Mouse (Mus musculus) heart, adult 8-10 months (tissue): Measurements from ENCODE around the gene Alg9. TPM values are rescaled to one million over a fixed set of nuclear protein-coding genes. Genes with fewer than 3 reads are reported as not detected.
"Not testable (repeated sequence)": the region's sequence is repeated elsewhere in the genome, so short reads cannot be mapped to it uniquely, and the experiment has no call there.

Source experiments
- DNase-seq: peaks from one replicate; pipeline ENCODE4 v3.0.0; 2022; ENCODE audit warnings: low spot score
- total RNA-seq, 4 experiments: library from RNA; stranded (reverse); gene quantifications; 2 replicates each; pipeline ENCODE4 v1.2.4; 2022

Gene Alg9
- total RNA-seq, 4 experiments from 2014 or later = 8.2 to 12.5 (median 11.4) TPM

GRCm38 (mm10) chr9:50816512-50816911 is 41.7 kb downstream of the Alg9 start:
- no peak for DNase-seq

GRCm38 (mm10) chr9:50818050-50818449 is 43.2 kb downstream of the Alg9 start:
- no peak for DNase-seq

DNA sequence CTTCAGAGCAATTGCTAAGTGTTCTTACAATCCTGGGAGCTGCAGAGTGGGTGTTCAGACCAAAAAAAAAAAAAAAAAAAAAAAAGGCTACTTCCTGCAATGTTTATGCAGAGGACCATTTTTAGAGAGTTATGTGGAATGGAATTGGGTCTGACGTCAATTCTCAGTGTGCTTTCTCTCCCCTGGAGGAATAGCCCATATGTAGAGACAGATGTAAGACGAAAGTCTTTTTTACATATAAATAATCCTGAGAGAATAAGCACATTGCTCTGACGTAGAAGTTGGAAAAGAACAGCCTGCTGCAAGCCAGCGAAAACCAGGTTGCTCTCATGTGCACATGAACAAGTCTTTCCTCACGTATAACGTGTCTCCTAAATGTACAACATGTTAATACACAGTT is 44.9 kb downstream of the Alg9 start:
- DNase-seq = no peak

DNA sequence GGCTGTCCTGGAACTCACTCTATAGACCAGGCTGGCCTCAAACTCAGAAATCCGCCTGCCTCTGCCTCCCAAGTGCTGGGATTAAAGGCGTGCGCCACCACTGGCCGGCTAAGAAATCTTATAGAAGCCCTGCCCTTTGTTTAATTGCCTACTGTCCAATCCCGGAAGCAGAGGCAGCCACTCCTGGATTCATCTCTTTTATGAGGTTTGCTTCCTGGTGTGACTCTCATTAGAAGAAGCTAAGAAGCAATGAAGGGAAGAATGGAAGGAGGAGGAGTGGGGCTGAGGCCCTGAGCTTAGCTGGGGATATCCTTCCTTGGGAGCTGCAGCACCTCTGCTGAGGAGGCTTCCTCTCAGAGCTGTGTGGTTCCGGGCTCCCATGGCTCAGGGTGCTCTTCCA is 46.8 kb downstream of the Alg9 start:
- DNase-seq = no peak

GRCm38 (mm10) chr9:50822216-50822615 is 47.4 kb downstream of the Alg9 start:
- no peak for DNase-seq

DNA sequence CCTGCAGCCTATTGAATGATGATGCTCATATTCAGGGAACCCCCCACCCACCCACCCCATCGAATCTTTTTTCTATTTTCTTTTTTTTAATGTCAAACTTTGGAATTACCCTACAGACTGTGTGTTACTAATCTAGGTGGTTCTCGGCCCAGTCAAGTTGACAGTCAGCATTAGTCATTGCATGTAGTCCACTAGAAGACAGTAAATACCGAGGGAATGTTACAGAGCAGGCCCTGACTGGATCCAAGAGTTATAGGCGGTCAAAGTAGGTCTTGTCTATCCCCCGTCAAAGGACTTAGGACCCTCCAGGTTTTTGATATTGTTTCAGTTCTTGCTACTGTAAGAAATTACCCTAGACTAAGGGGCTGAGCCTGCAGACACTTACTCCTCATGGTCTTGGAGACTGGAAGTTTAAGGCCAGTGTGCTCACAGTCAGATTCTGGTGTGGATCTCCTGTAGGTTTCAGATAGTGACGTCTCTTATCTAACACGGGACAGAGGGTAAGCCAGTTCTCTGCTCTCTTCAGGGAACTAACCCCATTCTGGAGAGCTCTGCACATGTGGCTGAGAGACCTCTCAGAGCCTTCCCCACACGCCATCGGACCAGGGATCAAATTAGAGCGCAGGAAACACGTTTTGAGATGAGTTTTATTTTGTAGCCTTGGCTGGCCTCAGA is 49.1 kb downstream of the Alg9 start:
- DNase-seq = no peak

GRCm38 (mm10) chr9:50831514-50831913 is 56.7 kb downstream of the Alg9 start:
- DNase-seq = no peak

DNA sequence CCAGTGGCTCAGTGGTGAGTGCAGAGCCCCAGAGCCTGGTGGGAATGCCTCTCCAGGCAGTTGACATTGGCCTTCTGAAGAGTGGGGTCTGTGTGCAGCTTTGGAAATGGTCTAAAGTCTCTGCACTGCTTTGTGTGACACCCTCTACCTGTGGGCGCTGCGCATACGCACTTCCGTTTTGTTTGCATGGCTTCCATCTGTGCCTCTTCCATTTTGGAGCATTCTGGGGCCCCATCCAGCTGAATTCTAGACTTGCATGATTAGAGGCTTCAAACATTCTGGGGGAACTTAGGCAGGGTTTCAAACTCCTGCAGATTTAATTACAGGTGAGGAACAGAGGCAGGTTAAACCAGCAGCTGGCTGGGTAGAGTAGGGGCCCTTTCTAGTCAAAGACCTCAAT is 57.3 kb downstream of the Alg9 start:
- DNase-seq = no peak

DNA sequence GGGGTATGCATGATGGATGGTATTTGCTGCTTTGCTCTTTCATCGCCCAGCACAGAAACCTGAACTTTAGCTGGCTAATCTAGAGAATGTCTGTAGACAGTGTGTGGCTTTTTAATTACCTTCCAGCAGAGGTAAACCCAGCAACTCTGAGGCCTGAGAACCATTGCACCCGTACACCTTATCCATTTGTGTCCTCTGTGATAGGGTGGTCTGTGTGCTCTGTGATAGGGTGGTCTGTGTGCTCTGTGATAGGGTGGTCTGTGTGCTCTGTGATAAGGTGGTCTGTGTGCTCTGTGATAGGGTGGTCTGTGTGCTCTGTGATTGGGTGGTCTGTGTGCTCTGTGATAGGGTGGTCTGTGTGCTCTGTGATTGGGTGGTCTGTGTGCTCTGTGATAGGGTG is 57.8 kb downstream of the Alg9 start:
- not testable (repeated sequence) for DNase-seq

- DNase-seq = no peak
These were observed 59.0 kb downstream of the Alg9 start for GRCm38 (mm10) chr9:50833786-50834185.

DNA sequence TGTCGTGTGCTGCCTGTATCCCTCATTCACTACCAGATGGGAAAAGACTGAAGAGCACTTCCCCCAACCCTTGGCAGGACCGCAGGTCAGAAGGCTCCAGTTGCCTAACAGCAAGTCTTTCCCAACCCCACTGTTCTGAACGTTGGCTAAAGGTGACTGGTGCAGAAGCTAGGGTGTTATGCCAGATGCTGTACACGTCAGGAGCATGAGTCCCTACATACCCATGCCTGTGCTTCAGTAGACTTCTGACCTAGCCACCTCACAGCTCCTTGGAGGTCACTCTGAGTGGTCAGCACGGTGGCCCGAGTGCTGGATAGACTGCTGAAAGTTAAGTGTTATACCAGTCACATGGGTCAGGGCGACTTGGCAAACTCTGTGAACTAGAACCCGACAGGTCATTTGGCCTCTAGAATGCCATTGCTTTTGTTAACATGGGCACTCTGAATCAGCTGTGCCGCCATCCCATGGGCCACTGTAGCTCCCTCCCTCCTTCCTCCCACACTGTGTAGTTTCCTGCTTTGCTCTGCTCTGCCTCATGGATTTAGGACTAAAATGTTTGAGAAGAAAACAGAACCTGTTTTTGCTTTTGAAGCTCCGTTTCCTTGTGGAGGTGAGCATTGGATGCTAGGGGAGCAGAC is 60.4 kb downstream of the Alg9 start:
- DNase-seq = no peak

DNA sequence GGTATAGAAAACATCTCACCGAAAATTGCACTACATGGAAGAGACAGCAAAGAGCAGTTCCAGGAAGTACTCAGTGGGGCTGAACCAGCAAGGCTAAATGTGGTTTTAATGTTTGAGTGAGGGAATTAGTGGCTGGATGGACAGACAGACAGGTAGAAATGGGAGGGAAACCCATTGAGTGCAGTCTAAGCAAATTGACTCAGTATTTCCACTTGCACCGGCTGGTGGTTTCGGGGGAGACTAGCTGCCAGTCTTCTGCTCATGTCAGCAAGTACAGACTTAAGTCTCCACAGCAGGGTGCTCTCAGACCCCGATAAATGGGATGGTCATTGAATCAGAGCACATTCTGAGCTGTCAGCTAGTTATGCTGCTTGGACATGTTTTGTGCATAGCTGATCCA is 61.3 kb downstream of the Alg9 start:
- DNase-seq = no peak

GRCm38 (mm10) chr9:50841079-50841789 is 66.4 kb downstream of the Alg9 start:
- DNase-seq = peak; percentile 47

- no peak for DNase-seq
These were observed 70.3 kb downstream of the Alg9 start, which contains the start of gene Ppp2r1b for GRCm38 (mm10) chr9:50845081-50845480. TSS of gene Ppp2r1b (plus strand) at chr9:50845301.

- no peak for DNase-seq
These were observed 70.7 kb downstream of the Alg9 start for GRCm38 (mm10) chr9:50845547-50845946.

DNA sequence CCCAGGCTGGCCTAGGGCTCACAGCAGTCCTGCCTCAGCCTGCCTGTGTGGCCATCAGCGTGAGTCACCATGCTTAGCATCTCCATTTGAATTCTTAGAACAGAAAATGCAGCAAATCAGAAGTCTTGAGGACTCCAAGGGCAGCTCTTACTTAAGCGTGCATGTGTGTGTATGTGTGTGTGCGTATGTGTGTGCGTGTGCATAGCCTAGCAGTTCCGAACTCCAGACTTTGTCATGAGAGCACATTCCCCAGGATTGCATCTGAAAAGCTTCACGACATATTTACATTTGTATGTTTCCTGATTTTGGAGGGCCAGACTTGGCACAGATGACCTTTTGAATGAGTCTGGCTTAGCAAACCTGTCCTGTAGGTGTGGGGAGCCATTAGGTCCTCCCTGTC is 72.3 kb downstream of the Alg9 start:
- no peak for DNase-seq

GRCm38 (mm10) chr9:50847606-50848368 is 73.0 kb downstream of the Alg9 start:
- DNase-seq = no peak

DNA sequence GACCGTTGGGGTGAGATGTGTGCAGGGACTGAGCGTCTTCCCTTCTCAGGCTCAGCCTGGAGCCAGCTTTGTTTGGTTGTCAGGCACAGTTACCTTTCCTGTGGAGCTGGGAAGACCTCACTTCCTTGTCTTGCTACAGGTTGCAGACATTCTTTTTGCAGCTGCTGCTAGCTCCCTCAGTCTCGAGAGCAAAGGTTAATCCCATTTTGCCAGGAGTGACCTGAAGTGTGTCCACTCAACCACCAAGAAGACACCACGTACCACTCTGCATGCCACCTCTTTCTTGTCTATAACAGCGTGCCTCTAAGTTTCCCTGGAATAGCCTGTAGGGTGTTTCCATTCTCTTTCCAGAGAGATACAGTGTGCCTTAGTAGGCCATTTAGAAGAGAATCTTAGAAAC is 74.0 kb downstream of the Alg9 start:
- no peak for DNase-seq

GRCm38 (mm10) chr9:50849249-50849648 is 74.4 kb downstream of the Alg9 start:
- DNase-seq = peak; percentile 91

DNA sequence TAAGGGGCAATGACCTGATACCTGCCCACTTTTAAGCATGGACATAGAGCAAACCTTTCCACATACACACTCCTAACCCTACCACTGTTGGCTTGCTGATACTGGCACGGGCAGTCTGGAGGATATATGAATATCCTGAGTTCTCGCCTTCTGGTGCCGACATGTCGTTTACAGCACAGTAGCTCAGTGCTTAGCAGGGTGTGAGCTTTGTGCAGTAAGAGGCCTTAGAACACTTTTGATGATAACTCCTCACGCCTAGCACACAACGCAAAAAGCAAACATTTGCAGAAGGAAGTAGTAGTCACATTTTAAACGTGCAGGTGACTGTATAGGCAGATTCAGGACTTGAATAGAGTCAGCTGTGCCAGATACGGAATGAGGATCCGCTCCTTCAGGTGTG is 74.9 kb downstream of the Alg9 start:
- no peak for DNase-seq

- DNase-seq = no peak
These were observed 75.5 kb downstream of the Alg9 start for GRCm38 (mm10) chr9:50850271-50850670.

GRCm38 (mm10) chr9:50850713-50851112 is 75.9 kb downstream of the Alg9 start:
- no peak for DNase-seq
